Mouse (Mus musculus) heart, embryonic 14.5 days (tissue): ENCODE data around the gene Rpl11. TPM values are rescaled to one million over a fixed set of nuclear protein-coding genes. Genes with fewer than 3 reads are reported as not detected.
"Not testable (repeated sequence)": the region's sequence is repeated elsewhere in the genome, so short reads cannot be mapped to it uniquely, and the experiment has no call there.

Experiments used
- ATAC-seq: fragments of 200-750 bp; cut with Nextera tagmentation; 2 replicates; pipeline ENCODE4 v1.8.0; 2017; ENCODE audit warnings: low read depth, moderate TSS enrichment; ENCODE audit not compliant: insufficient number of reproducible peaks, insufficient read depth, low FRiP score
- H3K27ac ChIP-seq, 2 experiments: fragments of 200-500 bp in 1 of 2; fragments of 300-500 bp in 1 of 2; sonication (generic) in 1 of 2; replicated peaks in 1 of 2; 2 replicates each; pipeline ENCODE4 v1.5.1; 2012 to 2014; ENCODE audit warnings: low read depth in 2 of 2, low read length in 2 of 2, control low read depth in 1 of 2, mild to moderate bottlenecking in 1 of 2, mixed read lengths in 1 of 2; ENCODE audit not compliant: control insufficient read depth in 1 of 2, insufficient read depth in 1 of 2
- H3K27me3 ChIP-seq: fragments of 300-500 bp; sonication (generic); 2 replicates; pipeline ENCODE4 v1.6.1; 2014; ENCODE audit warnings: mild to moderate bottlenecking, low read length, control low read depth; ENCODE audit not compliant: control insufficient read depth, insufficient read depth
- H3K36me3 ChIP-seq: fragments of 300-500 bp; sonication (generic); 2 replicates; pipeline ENCODE4 v1.6.1; 2014; ENCODE audit warnings: mild to moderate bottlenecking, control low read depth, low read length, mixed read lengths; ENCODE audit not compliant: control insufficient read depth, insufficient read depth
- H3K4me1 ChIP-seq, 2 experiments: fragments of 200-500 bp in 1 of 2; fragments of 300-500 bp in 1 of 2; sonication (generic) in 1 of 2; 2 replicates each; pipeline ENCODE4 v1.6.1; 2012 to 2014; ENCODE audit warnings: low read length in 2 of 2, control low read depth in 1 of 2, mixed read lengths in 1 of 2; ENCODE audit not compliant: control insufficient read depth in 2 of 2, insufficient read depth in 2 of 2
- H3K4me2 ChIP-seq: fragments of 300-500 bp; sonication (generic); 2 replicates; pipeline ENCODE4 v1.6.1; 2014; ENCODE audit warnings: mild to moderate bottlenecking, low read length
- H3K4me3 ChIP-seq, 2 experiments: fragments of 200-500 bp in 1 of 2; fragments of 300-500 bp in 1 of 2; sonication (generic) in 1 of 2; 2 replicates each; pipeline ENCODE4 v1.5.1; 2012 to 2014; ENCODE audit warnings: low read length in 2 of 2, mild to moderate bottlenecking in 2 of 2, control low read depth in 1 of 2, low read depth in 1 of 2, moderate library complexity in 1 of 2; ENCODE audit not compliant: control insufficient read depth in 1 of 2, insufficient read depth in 1 of 2
- H3K9ac ChIP-seq: fragments of 300-500 bp; sonication (generic); 2 replicates; pipeline ENCODE4 v1.6.1; 2014; ENCODE audit warnings: mild to moderate bottlenecking, low read length
- H3K9me3 ChIP-seq: fragments of 300-500 bp; sonication (generic); 2 replicates; pipeline ENCODE4 v1.6.1; 2016; ENCODE audit warnings: low read length, control low read depth; ENCODE audit not compliant: control insufficient read depth
- WGBS: fragments of 180-500 bp; shearing (Covaris S2); extraction: QIAGEN DNeasy Blood & Tissue Kit; methylation state at CpG from one replicate; pipeline ENCODE4 v1.1.7; 2014; 5-methylcytosine and 5-hydroxymethylcytosine counted together
- polyA plus RNA-seq: library from polyadenylated mRNA; unstranded; fragments of >200 nt; fragmentation: Nextera tagmentation; extraction: Ambion mirVana; gene quantifications from 2 replicates; pipeline ENCODE4 v1.2.1, GENCODE M21; 2014

Rpl11 gene
- polyA plus RNA-seq, result 284 and 329 TPM in 2 replicates

GRCm38 (mm10) chr4:136053247-136053596, at the start of gene Rpl11:
TSS of gene Rpl11 (minus strand) at chr4:136053428.
- Histone ChIP-seq H3K27me3 (no peaks in the 10 kb centered on the region), H3K36me3 (peaks cover 40% of the 10 kb centered on the region), H3K4me1 (peaks cover 3 to 15% of the 10 kb centered on the region in 2 experiments), H3K9ac (peak within 1 kb of the TSS; percentile 100), H3K4me3 (peak within 1 kb of the TSS; percentile 84 to 99), H3K9me3 (no peaks in the 10 kb centered on the region), H3K27ac (peak within 1 kb of the TSS; percentile 81 to 87), H3K4me2 (peak within 1 kb of the TSS; percentile 88)
- ATAC-seq, result peak; percentile 93
- WGBS, result under 1% methylated on average over 21 of the region's 21 CpGs

- 77% methylated on average over 4 of the region's 4 CpGs for WGBS
- H3K4me2 ChIP-seq, H3K4me3 ChIP-seq, H3K9ac ChIP-seq, H3K27ac ChIP-seq, ATAC-seq, H3K27me3 ChIP-seq, H3K36me3 ChIP-seq, H3K9me3 ChIP-seq: not testable (repeated sequence)
- peaks cover 18 to 19% of the 10 kb centered on the region in 2 experiments for H3K4me1 ChIP-seq
These were observed 48.5 kb upstream of the Rpl11 start for GRCm38 (mm10) chr4:136101753-136102152.

GRCm38 (mm10) chr4:136100396-136101070, 47.3 kb upstream of the Rpl11 start:
- WGBS, result 41% methylated on average over 12 of the region's 12 CpGs
- no peaks in the 10 kb centered on the region for H3K9me3 ChIP-seq
- H3K27ac ChIP-seq, result peak overlapping the region in 1 of 2 experiments; percentile 47; a peak in 2 of 4 replicates
- no peak overlapping the region for H3K4me2 ChIP-seq
- no peak overlapping the region for H3K4me3 ChIP-seq
- ATAC-seq, result no peak
- H3K36me3 ChIP-seq, result no peaks in the 10 kb centered on the region
- H3K9ac ChIP-seq, result peak overlapping the region; percentile 41; the same call in 1 of the 2 replicates
- no peaks in the 10 kb centered on the region for H3K27me3 ChIP-seq
- H3K4me1 ChIP-seq, result peaks cover 18 to 19% of the 10 kb centered on the region in 2 experiments

- Histone ChIP-seq H3K4me2 (no peak overlapping the region), H3K36me3 (no peaks in the 10 kb centered on the region), H3K4me1 (peaks cover 9 to 13% of the 10 kb centered on the region in 2 experiments), H3K27me3 (no peaks in the 10 kb centered on the region), H3K9ac (no peak overlapping the region), H3K27ac (no peak overlapping the region), H3K4me3 (no peak overlapping the region), H3K9me3 (no peaks in the 10 kb centered on the region)
- 100% methylated on average over 3 of the region's 3 CpGs for WGBS
- ATAC-seq, result no peak
These were observed 45.2 kb upstream of the Rpl11 start for GRCm38 (mm10) chr4:136098446-136098845.

- Histone ChIP-seq H3K27me3 (no peaks in the 10 kb centered on the region), H3K4me1 (peaks cover 9 to 13% of the 10 kb centered on the region in 2 experiments), H3K4me3 (no peak overlapping the region), H3K36me3 (no peaks in the 10 kb centered on the region), H3K27ac (no peak overlapping the region), H3K9me3 (peaks cover 8% of the 10 kb centered on the region; the same call in 1 of the 2 replicates), H3K9ac (no peak overlapping the region), H3K4me2 (no peak overlapping the region)
- 61% methylated on average over 11 of the region's 11 CpGs for WGBS
- ATAC-seq, result no peak
These were observed 43.4 kb upstream of the Rpl11 start for GRCm38 (mm10) chr4:136096446-136097113.

- H3K27me3 ChIP-seq, result no peaks in the 10 kb centered on the region
- peaks cover 8 to 10% of the 10 kb centered on the region in 2 experiments for H3K4me1 ChIP-seq
- no peaks in the 10 kb centered on the region for H3K36me3 ChIP-seq
- no peak overlapping the region for H3K27ac ChIP-seq
- H3K4me2 ChIP-seq, result no peak overlapping the region
- ATAC-seq, result no peak
- peaks cover 8% of the 10 kb centered on the region; the same call in 1 of the 2 replicates for H3K9me3 ChIP-seq
- 70% methylated on average over 9 of the region's 9 CpGs for WGBS
- no peak overlapping the region for H3K9ac ChIP-seq
- no peak overlapping the region for H3K4me3 ChIP-seq
These were observed 42.4 kb upstream of the Rpl11 start for GRCm38 (mm10) chr4:136095490-136096105.

- H3K9me3 ChIP-seq, result peaks cover 8% of the 10 kb centered on the region; the same call in 1 of the 2 replicates
- H3K4me2 ChIP-seq, result no peak overlapping the region
- H3K4me3 ChIP-seq, result no peak overlapping the region
- no peak for ATAC-seq
- H3K36me3 ChIP-seq, result no peaks in the 10 kb centered on the region
- H3K27me3 ChIP-seq, result no peaks in the 10 kb centered on the region
- WGBS, result 82% methylated on average over 18 of the region's 18 CpGs
- 0 out of 4 replicates have a peak overlapping the region, but pooled peaks of 1 of the 2 experiments have one; percentile 3 for H3K27ac ChIP-seq
- H3K9ac ChIP-seq, result no peak overlapping the region
- peaks cover under 1% of the 10 kb centered on the region in 2 experiments; a peak in 2 of 4 replicates for H3K4me1 ChIP-seq
These were observed 41.4 kb upstream of the Rpl11 start for GRCm38 (mm10) chr4:136094519-136095219.
